7 mouse cellular contexts compared by ENCODE assay signal in genomic region chr12:85219236-85219904, GRCm38 (mm10). TPM values are rescaled to one million over a fixed set of nuclear protein-coding genes. Genes with fewer than 3 reads are reported as not detected.
DNase-seq lines count a peak whose midpoint lies in the region; ATAC-seq lines count a peak whose summit lies in the region.

TSS of gene Eif2b2 (plus strand) at chr12:85219481.

- under 1% methylated on average over 54 of the region's 54 CpGs for WGBS in embryonic facial prominence, embryonic 11.5 days
- under 1% methylated on average over 54 of the region's 54 CpGs for WGBS in limb, embryonic 11.5 days
- under 1% methylated on average over 54 of the region's 54 CpGs for WGBS in midbrain, embryonic 14.5 days

- H3K9ac ChIP-seq in embryonic facial prominence, embryonic 11.5 days (replicated peaks; ENCODE audit: low read length): peak within 1 kb of the TSS; percentile 66
- H3K9ac ChIP-seq in limb, embryonic 11.5 days (ENCODE audit: low read length): peak within 1 kb of the TSS; percentile 49
- peak within 1 kb of the TSS; percentile 70 for H3K9ac ChIP-seq in midbrain, embryonic 14.5 days (replicated peaks; ENCODE audit: low read length)

- H3K4me3 ChIP-seq in embryonic facial prominence, embryonic 11.5 days (ENCODE audit: low read depth, low read length): peak within 1 kb of the TSS; percentile 81
- H3K4me3 ChIP-seq in limb, embryonic 11.5 days (ENCODE audit: low read depth, low read length): peak within 1 kb of the TSS; percentile 69
- H3K4me3 ChIP-seq in midbrain, embryonic 14.5 days (replicated peaks; ENCODE audit: low read depth, low read length): peak within 1 kb of the TSS; percentile 82

- ATAC-seq in embryonic facial prominence, embryonic 11.5 days (replicated peaks; ENCODE audit: insufficient number of reproducible peaks, low FRiP score, low TSS enrichment, low read depth): peak; percentile 99
- ATAC-seq in limb, embryonic 11.5 days (ENCODE audit: insufficient number of reproducible peaks, low FRiP score, low TSS enrichment, low read depth): peak; percentile 99
- peak; percentile 100 for ATAC-seq in midbrain, embryonic 14.5 days (ENCODE audit: low FRiP score, low TSS enrichment)

- no peaks in the 10 kb centered on the region for H3K9me3 ChIP-seq in embryonic facial prominence, embryonic 11.5 days (replicated peaks; ENCODE audit: control insufficient read depth, low read length)
- no peaks in the 10 kb centered on the region for H3K9me3 ChIP-seq in limb, embryonic 11.5 days (ENCODE audit: control insufficient read depth, low read length)
- no peaks in the 10 kb centered on the region for H3K9me3 ChIP-seq in midbrain, embryonic 14.5 days (ENCODE audit: control insufficient read depth, low read length)

- no peaks in the 10 kb centered on the region; the same call in 1 of the 2 replicates for H3K27me3 ChIP-seq in embryonic facial prominence, embryonic 11.5 days (ENCODE audit: control insufficient read depth, insufficient read depth, low read length)
- H3K27me3 ChIP-seq in limb, embryonic 11.5 days (ENCODE audit: control insufficient read depth, insufficient read depth, low read length): no peaks in the 10 kb centered on the region
- H3K27me3 ChIP-seq in midbrain, embryonic 14.5 days (ENCODE audit: control insufficient read depth, insufficient read depth, low read length): no peaks in the 10 kb centered on the region

- H3K36me3 ChIP-seq in embryonic facial prominence, embryonic 11.5 days (replicated peaks; ENCODE audit: control insufficient read depth, insufficient read depth, low read depth, low read length): peaks cover 3% of the 10 kb centered on the region; the same call in 1 of the 2 replicates
- H3K36me3 ChIP-seq in limb, embryonic 11.5 days (ENCODE audit: control insufficient read depth, insufficient read depth, low read length): peaks cover 6% of the 10 kb centered on the region; the same call in 1 of the 2 replicates
- peaks cover 31% of the 10 kb centered on the region for H3K36me3 ChIP-seq in midbrain, embryonic 14.5 days (ENCODE audit: control insufficient read depth, insufficient read depth, low read length)

- DNase-seq in adrenal gland, postnatal 14 days: peak; percentile 99
- DNase-seq in embryonic facial prominence, embryonic 11.5 days (ENCODE audit: low spot score): peak; percentile 99
- peak; percentile 100 for DNase-seq in heart, adult 11 months
- peak; percentile 99 for DNase-seq in kidney, adult 18-20 months
- DNase-seq in limb, embryonic 11.5 days (ENCODE audit: low spot score): peak; percentile 98
- peak; percentile 99 for DNase-seq in midbrain, embryonic 14.5 days
- DNase-seq in spleen, adult 18-20 months: peak; percentile 90 to 91

- 0 out of 2 replicates have a peak within 1 kb of the TSS, but pooled peaks have one; percentile 49 for H3K27ac ChIP-seq in embryonic facial prominence, embryonic 11.5 days (replicated peaks; ENCODE audit: low read depth, low read length)
- H3K27ac ChIP-seq in limb, embryonic 11.5 days (replicated peaks; ENCODE audit: low read depth, low read length): no peak within 1 kb of the TSS
- peak within 1 kb of the TSS; percentile 78 for H3K27ac ChIP-seq in midbrain, embryonic 14.5 days (replicated peaks; ENCODE audit: low read depth, low read length)

- H3K4me1 ChIP-seq in embryonic facial prominence, embryonic 11.5 days (ENCODE audit: control insufficient read depth, insufficient read depth, low read length): no peaks in the 10 kb centered on the region
- H3K4me1 ChIP-seq in limb, embryonic 11.5 days (ENCODE audit: control insufficient read depth, insufficient read depth, low read length): peaks cover 9% of the 10 kb centered on the region
- peaks cover 11% of the 10 kb centered on the region; the same call in 1 of the 2 replicates for H3K4me1 ChIP-seq in midbrain, embryonic 14.5 days (ENCODE audit: control insufficient read depth, insufficient read depth, low read length)

- peak within 1 kb of the TSS; percentile 73 for H3K4me2 ChIP-seq in embryonic facial prominence, embryonic 11.5 days (ENCODE audit: low read depth, low read length)
- peak within 1 kb of the TSS; percentile 76 for H3K4me2 ChIP-seq in limb, embryonic 11.5 days (ENCODE audit: low read depth, severe bottlenecking)
- peak within 1 kb of the TSS; percentile 93 for H3K4me2 ChIP-seq in midbrain, embryonic 14.5 days (ENCODE audit: low read length)

RNA-seq across cellular contexts. Expression of gene Eif2b2, which starts in this region (rescaled TPM):
- 69.7 and 79.3 TPM in 2 replicates for total RNA-seq in adrenal gland, postnatal 14 days (2021)
- polyA plus RNA-seq in embryonic facial prominence, embryonic 11.5 days (2014; fragmentation: Nextera tagmentation; extraction: Ambion mirVana): 89.6 and 90.0 TPM in 2 replicates
- 102 and 103 TPM in 2 replicates for polyA plus RNA-seq in limb, embryonic 11.5 days (2014; fragmentation: Nextera tagmentation; extraction: Ambion mirVana)
- polyA plus RNA-seq in midbrain, embryonic 14.5 days (2014; fragmentation: Nextera tagmentation; extraction: Ambion mirVana): 77.1 and 78.7 TPM in 2 replicates
